Mouse (Mus musculus) ZHBTc4 (cell line): ENCODE data around the gene Sp110.
A peak's percentile ranks its signal among the peaks of the same experiment; 100 is the strongest.
"Not testable (repeated sequence)": the region's sequence is repeated elsewhere in the genome, so short reads cannot be mapped to it uniquely, and the experiment has no call there.

Source experiments
- DNase-seq: peaks from one replicate; pipeline ENCODE4 v3.0.0-alpha.2; 2011; ENCODE audit warnings: low read depth, low spot score

Gene Sp110

GRCm38 (mm10) chr1:85598271-85599012, at the start of gene Sp110:
Gene Sp110, minus strand, starts transcription at chr1:85598817.
- not testable (repeated sequence) for DNase-seq

GRCm38 (mm10) chr1:85638144-85638543, 39.5 kb upstream of the Sp110 start:
- not testable (repeated sequence) for DNase-seq

- DNase-seq = not testable (repeated sequence)
Measured at GRCm38 (mm10) chr1:85636936-85637335, 38.3 kb upstream of the Sp110 start.

GRCm38 (mm10) chr1:85618689-85619088, 20.1 kb upstream of the Sp110 start:
- not testable (repeated sequence) for DNase-seq

- not testable (repeated sequence) for DNase-seq
Measured at GRCm38 (mm10) chr1:85617161-85617560, 18.5 kb upstream of the Sp110 start.

- DNase-seq = not testable (repeated sequence)
Measured at GRCm38 (mm10) chr1:85615819-85616218, 17.2 kb upstream of the Sp110 start.

- not testable (repeated sequence) for DNase-seq
Measured at GRCm38 (mm10) chr1:85615096-85615495, 16.5 kb upstream of the Sp110 start.

- DNase-seq = not testable (repeated sequence)
Measured at GRCm38 (mm10) chr1:85610581-85610980, 12.0 kb upstream of the Sp110 start.

GRCm38 (mm10) chr1:85608361-85608760, 9.7 kb upstream of the Sp110 start:
- not testable (repeated sequence) for DNase-seq

- not testable (repeated sequence) for DNase-seq
Measured at GRCm38 (mm10) chr1:85604341-85604740, 5.7 kb upstream of the Sp110 start.

- DNase-seq = not testable (repeated sequence)
Measured at GRCm38 (mm10) chr1:85600794-85601193, 2.2 kb upstream of the Sp110 start.

- not testable (repeated sequence) for DNase-seq
Measured at GRCm38 (mm10) chr1:85600078-85600477, 1.5 kb upstream of the Sp110 start, which contains the start of gene Sp140. Gene Sp140, plus strand, starts transcription at chr1:85600378.

- DNase-seq = not testable (repeated sequence)
Measured at GRCm38 (mm10) chr1:85592526-85592925, 6.1 kb downstream of the Sp110 start.

GRCm38 (mm10) chr1:85588697-85589096, 9.9 kb downstream of the Sp110 start:
- not testable (repeated sequence) for DNase-seq

- DNase-seq = peak; percentile 13
Measured at GRCm38 (mm10) chr1:85581518-85581917, 17.1 kb downstream of the Sp110 start.

GRCm38 (mm10) chr1:85580578-85580977, 18.0 kb downstream of the Sp110 start:
- DNase-seq = not testable (repeated sequence)

GRCm38 (mm10) chr1:85580148-85580534, 18.5 kb downstream of the Sp110 start:
- not testable (repeated sequence) for DNase-seq

- not testable (repeated sequence) for DNase-seq
Measured at GRCm38 (mm10) chr1:85579199-85580147, 19.1 kb downstream of the Sp110 start.

GRCm38 (mm10) chr1:85578372-85579010, 20.1 kb downstream of the Sp110 start:
- DNase-seq = not testable (repeated sequence)

- DNase-seq = not testable (repeated sequence)
Measured at GRCm38 (mm10) chr1:85575376-85575775, 23.2 kb downstream of the Sp110 start, which contains the start of gene G530012D18Rik. Gene G530012D18Rik, plus strand, starts transcription at chr1:85575676.

- not testable (repeated sequence) for DNase-seq
Measured at GRCm38 (mm10) chr1:85573554-85573953, 25.1 kb downstream of the Sp110 start.
